ENCODE assay signal across 12 mouse cellular contexts in the genomic region with DNA sequence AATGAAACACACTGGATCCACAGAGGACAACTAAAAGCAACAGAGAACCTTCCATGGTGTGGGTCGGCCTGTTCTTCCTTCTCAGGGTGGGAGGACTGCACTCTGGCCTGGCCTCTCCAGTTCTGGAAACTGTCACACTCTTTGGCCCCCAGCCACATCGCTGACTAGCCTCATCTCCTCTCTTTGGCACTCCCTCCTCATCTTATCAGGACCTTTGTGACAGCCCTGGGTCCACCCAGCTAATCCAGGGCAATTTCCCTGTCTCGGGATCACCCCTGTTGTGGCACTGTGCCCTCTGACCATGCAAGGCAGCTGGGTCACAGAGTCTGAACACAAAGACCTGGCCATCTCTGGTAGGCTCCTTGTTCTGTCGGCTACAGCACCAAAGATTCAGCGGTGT. TPM values are rescaled to one million over a fixed set of nuclear protein-coding genes. Genes with fewer than 3 reads are reported as not detected.
DNase-seq lines count a peak whose midpoint lies in the region; ATAC-seq and TF ChIP-seq lines count a peak whose summit lies in the region.
"Had no signal": no experiment of that assay in that cellular context is flagged by ENCODE, and none has a peak within 500 bp of the region (broad histone marks: within the 10 kb centered on the region; RNA-seq: fewer than 3 reads in every experiment).

No protein-coding gene starts in this region.

- H3K36me3 ChIP-seq in liver, adult 2 months (ENCODE audit: control insufficient read depth, insufficient read depth, low read length), result no peaks in the 10 kb centered on the region
- H3K36me3 ChIP-seq in liver, embryonic 11.5 days (ENCODE audit: control insufficient read depth, insufficient read depth, low read length), result no peaks in the 10 kb centered on the region
- H3K36me3 ChIP-seq: hindbrain, embryonic 15.5 days; midbrain, embryonic 15.5 days had no signal

- H3K27me3 ChIP-seq in cerebellum, adult 2 months (ENCODE audit: control insufficient read depth, insufficient read depth, low read length), result no peaks in the 10 kb centered on the region
- no peaks in the 10 kb centered on the region for H3K27me3 ChIP-seq in liver, adult 2 months (ENCODE audit: control insufficient read depth, insufficient read depth, low read length)
- H3K27me3 ChIP-seq in liver, embryonic 11.5 days (replicated peaks; ENCODE audit: control insufficient read depth, insufficient read depth, low read length), result no peaks in the 10 kb centered on the region
- H3K27me3 ChIP-seq: hindbrain, embryonic 15.5 days; midbrain, embryonic 15.5 days had no signal

- peak; percentile 57 to 59 for DNase-seq in cerebellum, postnatal 10 days
- no peak for DNase-seq in cerebellum, adult 2 months
- peak; percentile 97 for DNase-seq in liver, adult 2 months (ENCODE audit: extremely low read depth, low read depth, low spot score)
- no peak for DNase-seq in liver, embryonic 11.5 days (ENCODE audit: low spot score)
- DNase-seq in heart, postnatal 4 days, result peak; percentile 76
- peak; percentile 80 for DNase-seq in testis, postnatal 10 days (ENCODE audit: low spot score)
- DNase-seq in lung, postnatal 14 days, result no peak
- DNase-seq in cerebellum, postnatal 36 days, result no peak
- DNase-seq: embryo, embryonic 11 days; forebrain, postnatal 0 days had no signal

- H3K4me3 ChIP-seq in cerebellum, adult 2 months (replicated peaks; ENCODE audit: insufficient read depth, low read depth, low read length), result no peak overlapping the region
- no peak overlapping the region for H3K4me3 ChIP-seq in liver, adult 2 months (ENCODE audit: insufficient read depth, low read depth, low read length)
- H3K4me3 ChIP-seq in liver, embryonic 11.5 days (ENCODE audit: low read depth, low read length), result no peak overlapping the region
- H3K4me3 ChIP-seq: hindbrain, embryonic 15.5 days; midbrain, embryonic 15.5 days had no signal

- no peak overlapping the region for H3K4me2 ChIP-seq in liver, embryonic 11.5 days
- H3K4me2 ChIP-seq: hindbrain, embryonic 15.5 days; midbrain, embryonic 15.5 days had no signal

- H3K9ac ChIP-seq in liver, adult 2 months (ENCODE audit: low read depth, low read length), result no peak overlapping the region
- H3K9ac ChIP-seq in liver, embryonic 11.5 days (ENCODE audit: low read depth, low read length), result no peak overlapping the region
- H3K9ac ChIP-seq: forebrain, postnatal 0 days; hindbrain, embryonic 15.5 days; midbrain, embryonic 15.5 days had no signal

- no peak overlapping the region for H3K27ac ChIP-seq in cerebellum, adult 2 months (ENCODE audit: insufficient read depth, low read length)
- peak overlapping the region; percentile 33 for H3K27ac ChIP-seq in liver, adult 2 months (replicated peaks; ENCODE audit: insufficient read depth, low read depth, low read length)
- no peak overlapping the region for H3K27ac ChIP-seq in liver, embryonic 11.5 days (ENCODE audit: low read depth, low read length)
- H3K27ac ChIP-seq: hindbrain, embryonic 15.5 days; midbrain, embryonic 15.5 days had no signal

- TF ChIP-seq POLR2A in cerebellum, adult 2 months (IDR thresholded peaks at IDR 0.05; ENCODE audit: borderline replicate concordance, insufficient read depth, low read length), result no peak
- TF ChIP-seq POLR2A in liver, adult 2 months (IDR thresholded peaks at IDR 0.05; ENCODE audit: extremely low read depth, insufficient read depth, low read length), result no peak

- ATAC-seq in liver, embryonic 11.5 days (replicated peaks; ENCODE audit: low FRiP score), result no peak
- ATAC-seq: forebrain, postnatal 0 days; midbrain, embryonic 15.5 days had no signal

- H3K9me3 ChIP-seq in liver, embryonic 11.5 days (ENCODE audit: control insufficient read depth, low read length), result no peaks in the 10 kb centered on the region
- H3K9me3 ChIP-seq: hindbrain, embryonic 15.5 days; midbrain, embryonic 15.5 days had no signal

- TF ChIP-seq CTCF in cerebellum, adult 2 months (IDR thresholded peaks at IDR 0.05; ENCODE audit: borderline replicate concordance, insufficient read depth, low read depth, low read length), result no peak
- no peak for TF ChIP-seq CTCF in liver, adult 2 months (IDR thresholded peaks at IDR 0.05; ENCODE audit: low read depth, low read length)

- peaks cover 23% of the 10 kb centered on the region; the same call in 1 of the 2 replicates for H3K79me2 ChIP-seq in liver, adult 2 months (ENCODE audit: control insufficient read depth, insufficient read depth, low read length)

- 66% methylated on average over 5 of the region's 5 CpGs for WGBS in cerebellum, adult 2 months
- WGBS in liver, adult 2 months, result 9% methylated on average over 5 of the region's 5 CpGs
- 70% methylated on average over 5 of the region's 5 CpGs for WGBS in liver, embryonic 11.5 days

- peaks cover 83% of the 10 kb centered on the region for H3K4me1 ChIP-seq in cerebellum, adult 2 months (ENCODE audit: control insufficient read depth, insufficient read depth, low read length)
- H3K4me1 ChIP-seq in liver, adult 2 months (ENCODE audit: control insufficient read depth, insufficient read depth, low read length), result peaks cover 36% of the 10 kb centered on the region
- H3K4me1 ChIP-seq in liver, embryonic 11.5 days (replicated peaks; ENCODE audit: control insufficient read depth, insufficient read depth, low read length), result peaks cover 6% of the 10 kb centered on the region

RNA-seq across cellular contexts. Expression of a gene that starts 22.6 kb away (rescaled TPM):
- 64.9 and 67.6 TPM in 2 replicates for polyA plus RNA-seq in cerebellum, adult 2 months (2012; rRNA removed)
- total RNA-seq in liver, adult 2 months (2014; rRNA removed), result 7.9 and 8.3 TPM in 2 replicates
- polyA plus RNA-seq in liver, adult 2 months (2012; rRNA removed), result 21.0 and 22.8 TPM in 2 replicates
- polyA plus RNA-seq in liver, embryonic 11.5 days (2014; fragmentation: Nextera tagmentation; extraction: Ambion mirVana), result 5.8 and 7.3 TPM in 2 replicates
- total RNA-seq in heart, postnatal 4 days (2021), result 1 to 10 TPM; 7.5 to 7.9 TPM

Comparison
In these comparisons a context has a peak if more than half of its experiments do, and no peak if none do; other contexts are left out.
1. DNase-seq: peak in cerebellum, postnatal 10 days (2 of 2), liver, adult 2 months (single experiment), heart, postnatal 4 days (single experiment) and testis, postnatal 10 days (single experiment); none in cerebellum, adult 2 months (0 of 2), liver, embryonic 11.5 days (single experiment), lung, postnatal 14 days (single experiment) and cerebellum, postnatal 36 days (0 of 2).